Mouse (Mus musculus): ENCODE data around the gene Timp4.
A peak's percentile ranks its signal among the peaks of the same experiment; 100 is the strongest.

The Timp4 gene

GRCm38 (mm10) chr6:115252099-115252873 lies at the start of gene Timp4:
Timp4 (minus strand) TSS chr6:115252205.
- DNase-seq (ENCODE audit: extremely low read depth, insufficient read length, low spot score), result no peak

GRCm38 (mm10) chr6:115293877-115294276 lies 41.9 kb upstream of the Timp4 start:
- peak; percentile 59 for DNase-seq (ENCODE audit: extremely low read depth, insufficient read length, low spot score)

GRCm38 (mm10) chr6:115292621-115293020 lies 40.6 kb upstream of the Timp4 start:
- DNase-seq (ENCODE audit: extremely low read depth, insufficient read length, low spot score), result no peak

GRCm38 (mm10) chr6:115291823-115292222 lies 39.8 kb upstream of the Timp4 start:
- DNase-seq (ENCODE audit: extremely low read depth, insufficient read length, low spot score), result no peak

- no peak for DNase-seq (ENCODE audit: extremely low read depth, insufficient read length, low spot score)
These were observed 39.1 kb upstream of the Timp4 start for GRCm38 (mm10) chr6:115291068-115291467.

GRCm38 (mm10) chr6:115290561-115290960 lies 38.6 kb upstream of the Timp4 start:
- no peak for DNase-seq (ENCODE audit: extremely low read depth, insufficient read length, low spot score)

GRCm38 (mm10) chr6:115288223-115288622 lies 36.2 kb upstream of the Timp4 start:
- no peak for DNase-seq (ENCODE audit: extremely low read depth, insufficient read length, low spot score)

GRCm38 (mm10) chr6:115286441-115286840 lies 34.4 kb upstream of the Timp4 start:
- no peak for DNase-seq (ENCODE audit: extremely low read depth, insufficient read length, low spot score)

- peak; percentile 82 for DNase-seq (ENCODE audit: extremely low read depth, insufficient read length, low spot score)
These were observed 32.1 kb upstream of the Timp4 start for GRCm38 (mm10) chr6:115284153-115284552.

- DNase-seq (ENCODE audit: extremely low read depth, insufficient read length, low spot score), result no peak
These were observed 27.6 kb upstream of the Timp4 start for GRCm38 (mm10) chr6:115279639-115280038.

- peak; percentile 64 for DNase-seq (ENCODE audit: extremely low read depth, insufficient read length, low spot score)
These were observed 26.1 kb upstream of the Timp4 start for GRCm38 (mm10) chr6:115278086-115278485.

- no peak for DNase-seq (ENCODE audit: extremely low read depth, insufficient read length, low spot score)
These were observed 23.3 kb upstream of the Timp4 start for GRCm38 (mm10) chr6:115275116-115275815.

GRCm38 (mm10) chr6:115274705-115275104 lies 22.7 kb upstream of the Timp4 start:
- no peak for DNase-seq (ENCODE audit: extremely low read depth, insufficient read length, low spot score)

- DNase-seq (ENCODE audit: extremely low read depth, insufficient read length, low spot score), result no peak
These were observed 21.3 kb upstream of the Timp4 start for GRCm38 (mm10) chr6:115273346-115273745.

- DNase-seq (ENCODE audit: extremely low read depth, insufficient read length, low spot score), result peak; percentile 94
These were observed 19.9 kb upstream of the Timp4 start for GRCm38 (mm10) chr6:115271866-115272271.

- no peak for DNase-seq (ENCODE audit: extremely low read depth, insufficient read length, low spot score)
These were observed 19.3 kb upstream of the Timp4 start for GRCm38 (mm10) chr6:115271326-115271725.

GRCm38 (mm10) chr6:115270085-115270484 lies 18.1 kb upstream of the Timp4 start:
- DNase-seq (ENCODE audit: extremely low read depth, insufficient read length, low spot score), result peak; percentile 74

GRCm38 (mm10) chr6:115269561-115269960 lies 17.6 kb upstream of the Timp4 start:
- no peak for DNase-seq (ENCODE audit: extremely low read depth, insufficient read length, low spot score)

GRCm38 (mm10) chr6:115268551-115269385 lies 16.8 kb upstream of the Timp4 start:
- DNase-seq (ENCODE audit: extremely low read depth, insufficient read length, low spot score), result no peak

GRCm38 (mm10) chr6:115267916-115268315 lies 15.9 kb upstream of the Timp4 start:
- peak; percentile 61 for DNase-seq (ENCODE audit: extremely low read depth, insufficient read length, low spot score)

GRCm38 (mm10) chr6:115266791-115267190 lies 14.8 kb upstream of the Timp4 start:
- no peak for DNase-seq (ENCODE audit: extremely low read depth, insufficient read length, low spot score)
